Mouse (Mus musculus): ENCODE data around the gene Dab2ip.

Gene Dab2ip

DNA sequence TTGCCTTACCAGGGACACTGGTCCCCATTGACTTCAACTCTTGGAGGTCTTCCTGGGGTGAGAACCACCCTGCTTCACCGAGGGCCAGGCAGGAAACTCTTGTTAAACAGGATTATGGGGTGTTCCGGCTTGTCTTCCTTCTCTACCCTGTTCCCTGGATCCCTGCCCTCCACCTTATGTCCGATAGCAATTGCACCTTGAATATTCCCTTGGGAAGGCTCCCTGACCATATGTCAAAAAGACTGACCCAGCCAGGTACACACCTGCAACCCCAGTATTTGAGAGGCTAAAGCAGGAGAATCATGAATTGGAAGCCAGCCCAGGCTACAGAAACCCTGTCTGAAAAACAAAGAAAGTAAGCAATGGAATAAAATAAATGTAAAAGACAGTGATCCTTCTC, 40.8 kb downstream of the Dab2ip start:
- peak; percentile 55 to 56 for DNase-seq

DNA sequence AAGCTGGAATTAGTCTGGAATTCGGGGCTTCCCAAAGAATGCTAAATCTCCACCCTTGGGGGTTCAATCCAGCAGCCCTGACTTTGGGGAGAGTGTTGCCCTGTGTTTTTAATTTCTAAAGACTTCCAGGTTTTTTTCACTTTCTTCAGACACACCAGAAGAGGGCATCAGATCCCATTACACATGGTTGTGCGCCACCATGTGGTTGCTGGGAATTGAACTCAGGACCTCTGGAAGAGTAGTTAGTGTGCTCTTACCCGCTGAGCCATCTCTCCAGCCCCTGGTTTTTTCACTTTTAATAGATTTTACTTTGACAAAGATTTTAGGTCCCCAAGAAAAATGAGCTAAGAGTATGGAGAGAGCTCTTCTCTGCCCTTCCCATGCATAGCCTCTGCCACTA, 43.6 kb downstream of the Dab2ip start:
- no peak for DNase-seq

DNA sequence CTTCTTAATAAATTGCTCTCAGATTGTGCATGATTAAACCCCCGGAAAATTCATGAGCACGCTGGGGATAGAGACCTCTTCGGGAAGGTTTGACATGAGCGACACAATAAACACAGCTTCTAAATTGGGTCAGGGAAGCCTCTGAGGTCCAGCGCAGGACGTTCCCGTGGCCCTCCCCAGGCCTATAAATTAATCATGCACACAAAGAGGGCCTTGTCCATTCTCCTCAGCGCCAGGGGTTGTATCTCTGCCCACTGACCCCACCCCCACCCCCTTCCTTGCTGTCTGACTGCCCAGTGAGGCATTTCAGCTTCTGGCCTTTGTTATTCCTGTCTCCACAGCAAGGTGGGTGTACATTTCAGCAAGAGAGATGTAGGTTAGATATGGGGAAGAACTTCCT, 49.4 kb downstream of the Dab2ip start:
- no peak for DNase-seq

DNA sequence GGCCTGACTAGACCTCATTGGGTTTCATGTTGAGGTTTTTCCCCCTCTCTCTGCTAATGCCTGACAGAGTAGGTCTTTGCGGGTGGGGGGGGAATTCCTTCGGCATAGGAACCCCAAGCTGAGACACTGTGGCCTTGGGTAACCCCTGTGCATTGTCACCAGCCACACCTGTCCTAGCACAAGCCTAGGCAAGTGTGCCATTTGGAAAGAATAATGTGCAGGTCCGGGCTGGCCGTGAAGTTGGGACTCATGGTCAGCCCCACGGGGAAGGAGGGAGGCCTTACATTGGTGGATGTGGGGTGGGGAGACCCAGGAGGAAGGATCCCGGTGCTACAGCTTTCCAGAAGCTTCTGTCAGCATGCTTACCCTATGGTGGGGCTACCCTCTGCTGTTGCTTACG, 50.8 kb downstream of the Dab2ip start:
- DNase-seq: peak in 1 of 2 experiments; percentile 40

DNA sequence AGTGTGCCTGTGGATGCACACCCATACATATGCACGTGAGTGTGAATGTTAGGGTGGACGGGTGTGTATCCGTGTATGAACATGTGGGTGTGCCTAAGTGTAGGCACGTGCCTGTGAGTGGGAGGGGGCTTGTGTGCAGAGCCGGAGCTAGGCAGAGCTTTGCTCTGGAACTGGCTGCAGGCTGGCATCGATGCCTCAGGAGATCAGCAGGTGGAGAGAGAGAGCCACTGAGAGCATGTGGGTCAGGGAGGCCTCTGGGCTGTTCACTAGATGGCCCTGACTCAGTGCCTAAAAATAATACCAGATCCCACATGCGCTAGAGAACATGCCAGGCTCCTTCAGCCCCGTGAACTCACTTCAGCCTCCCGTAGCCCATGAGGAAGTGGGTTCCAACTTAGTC, 51.3 kb downstream of the Dab2ip start:
- peak; percentile 83 to 85 for DNase-seq

DNA sequence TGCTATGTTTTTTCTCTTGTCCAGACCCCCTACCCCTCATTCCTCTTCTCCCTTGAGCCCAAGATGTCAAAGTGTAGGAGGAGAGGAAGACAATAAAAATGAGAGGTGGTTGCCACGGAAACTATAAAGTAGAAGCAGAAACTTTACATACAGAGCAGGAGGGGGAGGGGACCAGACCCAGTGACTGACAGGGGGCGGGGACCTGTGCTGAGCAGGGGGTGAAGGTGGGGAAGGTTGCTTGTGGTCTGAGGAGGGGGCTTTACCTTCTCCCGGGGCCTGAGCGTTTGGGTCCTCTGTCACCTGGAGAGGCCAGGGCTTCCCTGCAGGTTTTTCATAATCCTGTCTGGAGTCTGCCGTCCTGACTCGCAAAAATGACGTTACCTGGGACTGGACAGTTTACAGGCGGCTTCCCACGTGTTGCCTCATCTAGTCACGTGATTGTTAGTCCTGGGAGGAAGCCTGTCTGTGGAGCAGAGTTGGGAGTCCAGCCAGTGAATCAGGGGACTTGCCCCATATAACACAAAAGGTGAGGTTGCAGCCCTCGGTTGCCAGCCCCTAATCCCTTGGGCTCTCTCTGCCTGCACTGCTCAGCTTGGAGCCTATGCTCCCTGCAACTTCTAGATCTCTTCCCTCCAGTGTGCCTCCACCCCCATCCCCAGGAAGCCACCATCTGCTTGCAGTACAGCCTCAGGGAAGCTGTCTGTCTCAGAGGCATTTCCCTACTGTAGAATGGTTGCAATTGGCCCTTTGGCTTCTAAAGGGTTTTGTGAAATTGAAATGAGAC, 52.3 kb downstream of the Dab2ip start:
- peak; percentile 64 to 72 for DNase-seq

DNA sequence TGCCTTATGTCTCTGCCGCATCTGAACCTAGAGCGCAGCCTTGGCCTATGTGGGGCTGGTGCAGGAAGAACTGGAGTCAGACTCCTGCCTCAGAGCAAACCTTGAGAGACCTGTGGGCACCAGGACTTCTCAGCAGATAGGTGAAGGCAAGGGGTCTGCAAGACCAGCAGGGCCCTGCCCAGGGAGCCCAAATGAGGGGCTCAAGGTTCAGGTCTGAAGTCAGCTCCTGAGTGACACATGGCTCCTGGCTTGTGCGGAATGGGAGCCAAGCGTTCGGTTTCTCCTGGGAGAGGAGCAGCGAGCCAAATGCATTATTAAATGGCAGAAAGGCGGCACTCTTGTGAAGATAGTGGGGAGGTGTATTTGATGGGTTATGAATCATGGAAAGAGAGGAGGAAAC, 52.9 kb downstream of the Dab2ip start:
- DNase-seq: peak; percentile 65 to 66

DNA sequence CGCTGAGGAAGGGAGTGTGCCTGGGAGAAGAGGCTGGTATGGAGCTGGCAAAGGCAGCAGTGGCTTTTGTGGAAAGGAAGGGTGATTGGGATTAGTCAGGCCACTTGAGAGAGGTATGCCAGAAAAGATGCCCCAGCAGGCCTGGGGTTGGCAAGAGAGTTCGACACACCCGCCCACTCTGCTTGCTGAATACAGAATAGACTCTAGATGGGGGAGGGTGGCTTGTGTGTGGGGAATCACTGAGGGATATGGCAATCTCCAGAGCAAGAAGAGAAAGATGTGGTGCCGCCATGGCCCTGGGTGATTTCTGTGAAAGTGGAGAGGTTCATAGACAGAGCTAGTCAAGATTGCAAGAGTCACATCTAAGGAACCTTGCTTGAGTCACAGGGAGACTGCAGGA, 53.6 kb downstream of the Dab2ip start:
- DNase-seq: peak; percentile 44 to 49

DNA sequence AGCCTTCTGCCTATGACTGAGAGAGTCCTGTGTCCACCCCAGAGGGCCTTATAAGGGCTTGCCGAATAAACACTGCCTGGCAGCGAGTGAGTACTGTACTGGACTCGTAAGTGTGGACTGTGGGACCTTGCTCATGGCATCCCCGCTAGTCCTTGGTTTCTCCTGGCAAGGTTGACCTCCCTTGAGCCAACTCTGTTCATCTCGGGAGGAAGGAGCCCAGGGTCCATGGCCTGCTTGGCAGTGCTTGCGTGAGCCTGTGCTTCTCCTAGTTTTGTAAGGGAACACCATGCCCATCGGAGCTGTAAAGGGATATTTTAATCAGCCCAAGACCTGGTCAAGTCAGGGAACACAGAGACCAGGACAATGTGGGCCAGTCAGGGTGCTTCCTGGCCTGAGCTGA, 54.2 kb downstream of the Dab2ip start:
- DNase-seq: no peak

DNA sequence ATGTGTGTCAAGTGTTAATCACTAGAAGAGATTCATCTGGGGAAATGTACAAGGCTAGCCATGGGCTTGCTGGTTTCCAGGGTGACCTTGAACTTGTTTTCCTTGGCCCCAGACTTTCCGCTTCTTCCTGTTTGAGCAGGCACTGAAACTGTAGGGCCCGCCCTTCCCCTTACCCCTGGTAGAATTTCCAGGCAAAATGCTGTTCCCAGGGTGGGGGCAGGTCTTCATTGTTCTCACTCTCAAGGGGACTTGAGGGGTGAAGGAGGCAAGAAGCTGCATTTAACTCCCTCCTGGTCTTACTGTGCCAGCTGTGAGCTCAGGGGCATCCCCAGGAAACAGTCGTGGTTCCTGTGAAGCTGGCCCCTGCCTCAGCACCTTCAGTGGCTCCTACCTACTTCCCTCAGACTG, 55.9 kb downstream of the Dab2ip start:
- no peak for DNase-seq

DNA sequence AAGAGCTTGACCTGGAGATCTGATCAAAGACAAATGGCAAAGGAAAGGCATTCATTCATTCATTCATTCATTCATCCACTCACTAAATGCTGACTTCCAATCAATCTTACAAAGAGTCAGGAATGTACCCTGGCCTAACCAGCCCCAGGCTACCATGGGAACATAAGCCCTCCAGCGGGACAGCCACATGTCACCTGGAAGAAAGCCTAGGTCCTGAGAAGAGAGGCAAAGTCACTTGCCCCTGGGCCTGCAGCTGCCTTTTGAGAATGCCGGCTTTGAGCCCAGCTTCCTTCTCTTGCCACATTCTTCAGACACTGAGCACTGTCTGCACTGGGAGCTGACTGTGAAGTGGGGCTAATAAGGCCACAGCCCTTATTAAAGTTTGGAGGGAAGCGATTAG, 56.3 kb downstream of the Dab2ip start:
- no peak for DNase-seq

DNA sequence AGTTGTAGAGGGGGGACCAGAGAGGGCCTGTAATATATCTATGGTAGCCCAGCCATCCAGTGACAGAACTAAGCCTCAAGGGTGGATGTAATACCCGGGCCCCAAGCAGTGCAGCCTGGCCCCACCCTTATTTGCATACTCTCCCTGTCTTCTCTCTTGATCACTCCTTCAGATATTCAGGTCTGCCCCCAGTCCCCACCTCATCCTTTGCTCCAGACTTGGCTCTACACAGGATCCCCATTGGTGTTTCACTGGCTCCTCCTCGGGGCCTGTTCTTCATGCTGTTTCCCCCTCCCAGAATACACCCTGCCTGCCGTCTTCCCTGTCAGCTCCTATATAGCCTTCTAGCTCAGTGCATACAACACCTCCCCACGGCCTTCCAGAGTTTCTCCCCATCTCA, 57.3 kb downstream of the Dab2ip start:
- no peak for DNase-seq

DNA sequence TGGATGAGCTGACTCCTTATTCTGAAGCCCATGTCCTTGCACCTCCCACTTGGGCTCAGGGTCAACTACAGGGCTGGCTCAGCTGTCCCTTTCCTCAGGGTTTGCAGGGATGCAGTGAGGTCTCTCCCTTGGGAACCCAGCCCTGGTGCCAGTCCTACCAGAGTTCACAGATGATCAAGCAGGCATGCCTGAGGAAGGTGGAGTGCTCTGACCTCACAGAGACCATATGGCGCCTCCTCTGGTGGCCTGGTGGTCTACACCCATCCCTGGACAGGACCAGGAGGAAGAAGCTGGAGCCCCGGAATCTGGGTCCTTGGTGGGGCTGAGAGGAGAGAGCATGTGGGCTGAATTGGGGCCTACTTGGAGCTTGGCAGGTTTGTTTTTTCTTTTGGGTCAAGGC, 57.9 kb downstream of the Dab2ip start:
- peak in 1 of 2 experiments; percentile 59 for DNase-seq

DNA sequence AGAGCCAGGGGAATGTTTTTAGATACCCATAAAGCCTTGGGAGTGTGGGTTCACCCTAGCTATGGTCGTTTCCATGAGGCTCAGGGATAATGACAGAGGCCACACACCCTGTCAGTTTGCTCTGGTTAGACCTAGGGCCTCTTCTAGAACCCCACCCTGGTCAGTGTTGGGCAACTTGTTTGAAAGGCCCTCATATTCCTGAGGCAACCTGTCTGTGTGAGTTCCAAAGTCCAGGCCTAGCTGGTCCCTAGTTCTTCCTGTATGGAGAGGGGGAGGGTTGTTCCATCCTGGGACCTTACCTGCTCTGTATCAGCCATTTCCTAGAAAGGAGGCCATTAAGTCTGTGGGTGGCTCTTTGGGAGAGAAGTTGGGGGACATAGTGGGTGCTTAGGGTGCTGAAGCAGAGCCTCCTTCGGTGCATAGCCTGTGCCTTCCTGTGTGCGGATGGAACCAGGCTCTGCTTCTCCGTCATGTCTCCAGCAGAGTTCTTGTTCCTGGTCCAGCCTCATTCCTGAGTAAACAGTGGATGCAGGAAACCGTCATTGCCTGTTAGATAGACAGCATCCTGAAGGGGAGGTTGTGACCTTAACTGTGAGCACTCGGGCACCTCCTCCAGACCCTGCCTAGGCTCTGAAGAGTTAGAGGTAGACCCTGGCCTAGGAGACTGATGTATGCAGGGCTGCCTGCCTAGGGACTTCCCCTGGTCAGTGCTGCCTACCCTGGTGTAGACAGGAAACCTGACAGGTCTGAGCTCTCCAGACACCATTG, 59.0 kb downstream of the Dab2ip start:
- DNase-seq: no peak

DNA sequence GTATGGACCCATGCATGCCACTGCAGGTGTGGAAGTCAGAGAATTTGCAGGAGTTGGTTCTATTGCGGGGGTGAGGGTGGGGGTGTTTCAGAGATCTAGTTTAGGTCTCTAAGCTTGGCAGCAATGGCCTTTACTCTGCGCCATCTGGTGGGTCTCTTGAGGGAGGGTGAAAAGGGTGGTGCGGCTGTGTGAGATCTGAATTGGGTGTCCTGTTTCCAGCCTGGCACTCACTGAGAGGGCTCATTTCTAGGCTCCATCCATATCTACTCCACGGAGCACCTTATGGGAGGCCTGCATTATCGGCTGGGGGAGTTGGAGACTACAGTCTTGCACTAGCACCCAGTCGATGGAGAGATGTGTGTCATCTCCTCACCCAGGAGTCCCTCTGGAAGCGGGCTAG, 60.9 kb downstream of the Dab2ip start:
- DNase-seq: peak in 1 of 2 experiments; percentile 49

DNA sequence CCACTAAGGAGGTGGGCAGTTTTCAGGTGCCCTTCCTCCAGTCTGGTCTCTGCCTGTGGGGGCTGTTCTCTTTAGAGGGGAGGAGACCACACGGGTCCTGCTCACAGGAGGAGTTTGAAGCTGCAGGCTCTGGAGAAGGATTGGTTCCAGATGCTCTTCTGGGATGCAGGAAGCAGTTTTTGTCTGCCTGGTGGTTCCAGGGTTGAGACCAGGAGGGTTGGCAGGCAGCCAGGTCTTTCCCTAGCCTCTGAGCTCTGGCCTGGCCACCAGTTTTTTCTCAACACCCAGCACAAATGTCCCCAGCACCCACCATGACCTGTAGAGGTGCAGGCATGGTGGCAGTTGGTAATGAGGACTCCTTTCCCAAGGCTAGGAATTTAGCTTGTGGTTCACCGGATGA, 61.5 kb downstream of the Dab2ip start:
- peak; percentile 55 to 72 for DNase-seq

DNA sequence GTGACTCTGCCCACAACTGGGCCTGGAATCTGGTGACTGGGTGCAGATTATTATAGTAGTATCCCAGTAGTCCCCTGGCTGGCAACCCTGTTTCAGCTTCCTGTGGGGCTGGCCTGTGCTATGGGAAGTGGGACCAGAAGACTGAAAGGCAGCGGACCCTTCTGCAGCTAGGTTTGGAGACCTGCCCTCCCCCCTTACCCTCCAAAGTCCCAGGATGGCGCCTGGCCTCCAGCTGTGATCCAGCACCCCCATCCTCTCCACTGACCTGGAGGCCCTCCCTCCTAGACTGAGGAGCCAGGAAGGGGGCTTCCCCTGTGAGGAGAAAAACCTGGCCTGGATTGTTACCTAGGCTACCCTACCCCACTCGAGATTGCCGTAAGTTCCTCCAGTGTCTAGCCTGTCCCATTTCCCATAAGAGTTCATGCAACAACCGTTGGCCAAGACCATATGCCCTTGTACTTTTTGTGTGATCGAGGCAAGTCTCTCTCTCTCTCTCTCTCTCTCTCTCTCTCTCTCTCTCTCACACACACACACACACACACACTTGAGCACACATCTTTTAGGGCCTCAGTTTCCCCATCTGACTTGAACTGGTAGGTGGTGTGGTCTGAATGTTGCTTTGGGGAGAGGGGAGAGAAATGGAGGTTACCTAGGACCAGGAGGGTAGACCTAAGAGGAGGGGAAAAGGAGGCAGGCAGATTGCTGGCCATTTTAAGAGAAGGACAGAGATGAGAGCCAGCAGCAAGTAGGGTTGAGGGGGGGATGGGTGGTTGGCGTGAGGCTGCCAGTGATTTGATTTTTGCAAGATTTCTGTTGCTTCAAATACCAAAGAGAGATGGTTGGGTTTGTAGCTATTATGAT, 62.5 kb downstream of the Dab2ip start:
- no peak for DNase-seq

DNA sequence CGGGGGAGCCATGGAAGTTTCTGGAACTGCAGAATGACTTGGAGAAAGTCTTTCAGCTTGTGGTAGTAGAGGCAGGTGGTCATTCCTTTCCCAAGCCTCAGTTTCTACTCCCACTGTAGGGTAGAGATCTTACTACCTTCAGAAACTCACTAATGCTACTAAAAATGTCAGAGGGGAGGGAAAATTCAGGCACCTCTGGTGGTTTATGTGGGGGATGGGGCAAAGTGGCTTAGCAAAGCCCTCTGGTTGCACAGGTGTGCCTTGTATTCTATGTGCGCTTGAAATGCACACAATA, 63.1 kb downstream of the Dab2ip start:
- DNase-seq: no peak

DNA sequence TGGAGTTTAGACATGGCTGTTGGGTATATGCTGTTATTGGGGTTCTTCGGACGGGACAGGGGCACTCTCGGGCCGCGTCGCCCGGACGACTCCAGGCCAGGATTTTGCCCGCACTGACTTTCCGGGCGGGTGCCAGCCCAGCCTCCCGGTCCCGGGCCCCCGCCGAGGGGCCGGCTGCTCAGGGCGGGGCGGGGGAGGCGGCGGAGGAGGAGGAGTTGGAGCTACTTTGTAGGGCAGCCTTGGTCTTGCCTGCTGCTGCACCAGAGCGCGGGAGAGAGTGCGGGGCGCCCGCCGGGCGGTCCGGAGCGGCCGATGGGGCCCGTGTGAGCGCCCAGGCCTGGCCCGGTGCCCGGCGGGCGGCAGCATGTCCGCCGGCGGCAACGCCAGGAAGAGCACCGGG, 63.7 kb downstream of the Dab2ip start:
- DNase-seq: peak; percentile 93 to 97

DNA sequence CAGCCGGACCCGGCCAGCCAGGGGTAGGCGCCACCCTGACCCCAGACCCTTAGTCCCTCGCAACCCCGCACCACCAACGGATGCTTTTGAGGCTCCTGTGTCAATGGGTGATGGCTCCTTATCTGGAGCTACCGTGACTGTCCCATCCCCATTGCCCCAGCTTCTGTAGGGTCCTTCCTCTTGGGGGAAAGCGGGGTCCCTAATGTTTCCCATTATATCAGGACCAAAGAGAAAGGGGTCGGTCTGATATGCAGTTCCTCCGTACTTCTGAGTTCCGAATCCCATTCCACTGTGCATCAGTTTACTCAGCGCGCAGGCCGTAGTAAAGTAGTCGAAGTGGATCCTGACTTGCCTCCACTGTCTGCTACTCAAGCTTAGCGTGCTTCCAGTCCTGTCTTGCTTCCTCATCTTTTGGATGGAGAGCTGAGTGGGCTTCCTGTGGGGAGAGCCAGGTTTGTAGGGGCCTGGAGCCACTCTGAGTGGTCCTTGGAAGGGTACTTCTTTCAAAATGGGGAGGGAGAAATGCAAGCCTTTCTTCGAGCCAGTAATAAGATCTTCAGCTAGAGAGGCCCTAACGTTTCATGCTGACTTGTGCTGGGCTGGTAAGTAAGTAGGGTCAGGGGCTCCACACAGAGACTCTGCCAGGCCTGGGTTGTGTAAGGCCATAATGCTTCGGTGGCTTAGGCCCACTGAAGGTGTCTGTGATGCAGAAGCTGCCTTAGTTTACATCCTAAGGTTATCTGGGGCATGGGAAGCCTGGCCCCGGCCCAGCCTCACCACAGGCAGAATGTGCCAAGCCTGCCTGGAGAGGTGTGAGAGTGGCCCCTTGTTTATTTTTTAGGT, 64.4 kb downstream of the Dab2ip start:
- peak; percentile 73 to 76 for DNase-seq

DNA sequence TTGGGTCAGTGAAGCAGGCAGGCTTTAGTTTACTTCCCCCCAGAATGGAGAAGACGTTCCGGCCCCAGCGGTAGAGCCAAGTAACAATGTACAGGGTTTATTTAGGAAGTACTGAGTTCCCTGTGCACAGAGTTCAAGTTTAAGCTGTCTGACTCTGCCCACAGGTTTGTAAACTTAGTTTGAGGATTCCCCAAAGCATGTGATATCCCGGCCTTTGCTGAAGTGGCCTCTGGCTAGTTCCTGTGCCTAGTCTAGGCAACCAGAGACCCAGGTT, 65.0 kb downstream of the Dab2ip start:
- no peak for DNase-seq

DNA sequence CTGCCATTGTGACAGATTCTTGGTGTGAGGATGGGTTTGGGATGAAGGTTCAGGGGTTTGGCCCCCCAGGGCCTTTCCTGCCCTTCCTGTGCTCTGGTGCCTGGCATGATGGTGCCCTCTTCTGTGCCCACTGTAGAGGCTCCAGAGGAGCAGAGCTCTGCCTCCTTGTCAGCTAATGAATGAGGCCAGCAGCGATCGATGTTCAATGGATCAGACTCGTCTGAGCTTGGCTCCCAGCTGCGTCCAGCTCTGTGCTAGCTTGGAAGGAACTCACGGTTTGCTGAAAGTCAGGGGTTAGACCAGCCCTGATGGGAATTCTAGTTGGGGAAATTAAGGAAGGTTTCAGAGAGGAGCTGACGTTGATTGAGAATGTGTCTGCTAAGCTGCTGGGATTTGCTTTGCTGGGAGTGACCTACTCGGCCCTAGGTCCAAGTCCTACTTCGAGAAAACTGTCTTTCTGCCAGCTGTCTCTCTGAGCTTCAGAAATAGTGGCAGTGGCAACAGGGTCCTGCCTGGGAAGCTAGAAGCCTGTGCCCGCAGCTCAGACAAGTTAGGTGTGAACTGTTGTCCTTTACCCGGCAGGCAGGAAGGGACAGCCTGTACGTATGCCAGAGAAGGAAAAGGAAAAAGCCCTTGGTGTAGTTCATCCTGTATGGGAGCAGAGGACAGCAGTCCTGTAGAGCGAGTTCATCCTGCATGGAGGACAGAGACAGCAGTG, 65.5 kb downstream of the Dab2ip start:
- peak; percentile 56 to 74 for DNase-seq

All from cerebellum, postnatal 25 days (tissue).